Mouse (Mus musculus) liver, adult 2 months (tissue): ENCODE results near the gene Canx. TPM values are rescaled to one million over a fixed set of nuclear protein-coding genes. Genes with fewer than 3 reads are reported as not detected.
A peak's percentile ranks its signal among the peaks of the same experiment; 100 is the strongest.

Experiments used
- DNase-seq: peaks from one replicate; pipeline ENCODE4 v3.0.0-alpha.2; 2011; ENCODE audit warnings: low read depth, low spot score; ENCODE audit errors: extremely low read depth
- H3K27ac ChIP-seq: fragments of 200-500 bp; replicated peaks from 2 replicates; pipeline ENCODE4 v1.5.1; 2012; ENCODE audit warnings: low read depth, mild to moderate bottlenecking, control low read depth, inconsistent platforms, low read length; ENCODE audit not compliant: insufficient read depth
- H3K27me3 ChIP-seq: fragments of 200-500 bp; 2 replicates; pipeline ENCODE4 v1.6.1; 2012; ENCODE audit warnings: mild to moderate bottlenecking, moderate library complexity, low read length, inconsistent platforms; ENCODE audit not compliant: control insufficient read depth, insufficient read depth
- H3K36me3 ChIP-seq: fragments of 200-500 bp; 2 replicates; pipeline ENCODE4 v1.6.1; 2012; ENCODE audit warnings: low read length, inconsistent platforms; ENCODE audit not compliant: control insufficient read depth, insufficient read depth
- H3K4me1 ChIP-seq: fragments of 200-500 bp; 2 replicates; pipeline ENCODE4 v1.6.1; 2011; ENCODE audit warnings: low read length; ENCODE audit not compliant: control insufficient read depth, insufficient read depth
- H3K4me3 ChIP-seq: fragments of 200-500 bp; 2 replicates; pipeline ENCODE4 v1.5.1; 2011; ENCODE audit warnings: low read depth, mild to moderate bottlenecking, control low read depth, low read length, moderate library complexity; ENCODE audit not compliant: insufficient read depth
- H3K79me2 ChIP-seq: fragments of 200-500 bp; 2 replicates; pipeline ENCODE4 v1.6.1; 2012; ENCODE audit warnings: inconsistent platforms, mild to moderate bottlenecking, low read length, moderate library complexity; ENCODE audit not compliant: control insufficient read depth, insufficient read depth
- H3K9ac ChIP-seq: fragments of 200-500 bp; 2 replicates; pipeline ENCODE4 v1.6.1; 2012; ENCODE audit warnings: low read depth, mild to moderate bottlenecking, control low read depth, inconsistent platforms, low read length
- CTCF ChIP-seq: fragments of 200-500 bp; IDR thresholded peaks from 2 replicates; pipeline ENCODE4 v1.5.1; 2011; ENCODE audit warnings: low read depth, low read length, control low read depth
- POLR2A ChIP-seq: fragments of 200-500 bp; IDR thresholded peaks from 2 replicates; pipeline ENCODE4 v1.6.1; 2011; ENCODE audit warnings: low read length, control low read depth; ENCODE audit not compliant: insufficient read depth; ENCODE audit errors: extremely low read depth
- WGBS: fragments of 180-500 bp; shearing (Covaris S2); methylation state at CpG from one replicate; pipeline ENCODE4 v1.1.7; 2018; 5-methylcytosine and 5-hydroxymethylcytosine counted together
- polyA plus RNA-seq: library from polyadenylated mRNA; depleted of rRNA; stranded (reverse); fragments of >200 nt; gene quantifications from 2 replicates; pipeline ENCODE4 v1.2.3, GENCODE M21; 2012
- total RNA-seq: library from RNA; depleted of rRNA; stranded (reverse); fragments of >200 nt; gene quantifications from 2 replicates; pipeline ENCODE4 v1.2.3, GENCODE M21; 2014

The Canx gene
- total and polyA plus RNA-seq, 2 experiments = 58.2 to 350 TPM

DNA sequence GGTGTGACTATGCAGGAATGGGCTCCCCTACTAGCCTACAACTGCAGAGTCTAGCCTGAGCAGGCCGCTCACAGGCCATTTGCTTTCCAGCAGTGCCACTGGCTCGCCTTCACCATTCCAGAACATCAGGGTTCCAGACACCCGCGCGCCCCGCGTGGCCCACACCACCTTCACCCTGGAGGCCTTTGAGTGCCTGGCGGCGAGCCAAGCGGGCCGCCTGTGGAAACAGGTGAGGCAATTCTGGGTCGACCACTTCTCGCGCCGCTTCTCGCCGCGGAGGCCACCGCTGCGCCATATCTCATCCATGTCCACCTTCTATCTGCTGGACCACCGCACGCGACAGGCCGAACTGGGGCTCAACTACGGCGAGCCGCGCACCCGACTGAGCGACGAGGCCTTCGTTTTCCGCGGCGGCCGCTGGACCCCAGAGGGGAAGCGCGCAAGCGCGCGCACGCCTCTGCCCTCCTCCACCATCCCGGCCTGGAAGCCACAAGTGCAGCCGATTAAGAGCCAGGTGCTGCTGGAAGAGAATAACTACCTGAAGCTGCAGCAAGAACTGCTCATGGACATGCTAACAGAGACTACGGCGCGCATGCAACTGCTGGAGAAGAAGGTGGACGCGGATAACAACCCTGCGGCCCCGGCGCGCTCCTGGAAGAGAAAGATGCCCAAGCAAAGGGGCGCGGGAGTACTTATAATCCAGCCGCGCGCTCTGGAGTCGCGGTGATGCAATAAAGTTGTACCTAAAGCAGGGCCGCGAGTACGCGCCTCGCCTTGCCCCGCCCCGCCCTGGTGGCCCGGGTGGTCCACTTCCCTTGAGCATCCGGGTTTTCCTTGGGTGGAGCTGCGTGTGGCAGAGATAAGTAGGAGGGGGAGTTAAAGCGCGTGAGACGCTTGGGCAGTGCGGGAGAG, 33.7 kb upstream of the Canx start:
- Histone ChIP-seq H3K9ac (peak overlapping the region; percentile 82), H3K36me3 (no peaks in the 10 kb centered on the region), H3K4me3 (peak overlapping the region; percentile 82), H3K27ac (no peak overlapping the region), H3K4me1 (peaks cover 8% of the 10 kb centered on the region), H3K79me2 (no peaks in the 10 kb centered on the region), H3K27me3 (no peaks in the 10 kb centered on the region)
- TF ChIP-seq CTCF = no peak
- no peak for TF ChIP-seq POLR2A
- WGBS = 5% methylated on average over 74 of the region's 74 CpGs
- DNase-seq = no peak

DNA sequence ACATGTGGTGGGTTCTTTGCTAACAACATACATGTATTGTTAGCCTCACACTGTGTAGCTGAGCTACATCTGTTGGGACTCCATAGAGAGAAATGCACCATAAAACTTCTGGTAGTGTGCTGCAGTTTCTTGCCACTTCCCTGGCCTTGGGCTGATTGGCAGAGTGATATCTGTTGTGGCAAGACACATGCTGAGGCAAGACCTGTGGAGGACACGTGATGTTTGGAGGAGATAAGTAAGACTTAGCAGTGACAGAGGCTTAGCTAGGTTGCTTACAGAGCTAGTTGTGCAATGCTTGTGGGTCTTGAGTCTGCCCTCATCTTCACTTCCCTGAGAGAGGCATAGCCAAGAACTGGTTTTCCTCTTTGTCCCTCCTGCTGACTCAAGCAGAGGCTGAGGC, 29.9 kb upstream of the Canx start:
- Histone ChIP-seq H3K36me3 (no peaks in the 10 kb centered on the region), H3K79me2 (no peaks in the 10 kb centered on the region), H3K4me1 (peaks cover 8% of the 10 kb centered on the region), H3K27ac (peak overlapping the region; percentile 38), H3K4me3 (no peak overlapping the region), H3K9ac (no peak overlapping the region), H3K27me3 (no peaks in the 10 kb centered on the region)
- no peak for TF ChIP-seq POLR2A
- TF ChIP-seq CTCF = no peak
- WGBS = 24% methylated on average over 1 of the region's 1 CpGs
- DNase-seq = peak; percentile 52

DNA sequence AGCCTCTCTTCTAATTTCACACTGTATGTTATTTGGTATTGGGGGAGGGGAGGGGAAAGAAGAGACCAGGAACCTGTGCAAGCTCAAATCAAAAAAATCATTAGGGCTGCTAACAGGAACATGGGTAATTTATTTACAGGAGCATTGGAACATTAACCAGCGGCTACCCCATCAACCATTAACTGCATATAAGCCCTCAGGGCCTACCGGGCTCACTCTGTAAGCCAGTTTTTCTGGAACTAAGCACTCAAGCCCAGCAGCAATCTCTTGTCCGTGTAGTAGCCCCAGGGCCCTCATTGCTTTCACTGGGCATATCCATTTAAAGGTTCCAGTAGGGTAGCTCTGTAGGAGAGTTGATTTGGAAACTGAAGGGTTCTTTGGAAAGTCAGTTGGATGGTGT, 29.4 kb upstream of the Canx start:
- H3K36me3 ChIP-seq = no peaks in the 10 kb centered on the region
- WGBS = 19% methylated on average over 3 of the region's 3 CpGs
- H3K27me3 ChIP-seq = no peaks in the 10 kb centered on the region
- peak overlapping the region; percentile 38 for H3K27ac ChIP-seq
- H3K4me3 ChIP-seq = no peak overlapping the region
- H3K4me1 ChIP-seq = peaks cover 8% of the 10 kb centered on the region
- H3K9ac ChIP-seq = no peak overlapping the region
- no peak for TF ChIP-seq POLR2A
- TF ChIP-seq CTCF = no peak
- H3K79me2 ChIP-seq = no peaks in the 10 kb centered on the region
- peak; percentile 90 for DNase-seq

DNA sequence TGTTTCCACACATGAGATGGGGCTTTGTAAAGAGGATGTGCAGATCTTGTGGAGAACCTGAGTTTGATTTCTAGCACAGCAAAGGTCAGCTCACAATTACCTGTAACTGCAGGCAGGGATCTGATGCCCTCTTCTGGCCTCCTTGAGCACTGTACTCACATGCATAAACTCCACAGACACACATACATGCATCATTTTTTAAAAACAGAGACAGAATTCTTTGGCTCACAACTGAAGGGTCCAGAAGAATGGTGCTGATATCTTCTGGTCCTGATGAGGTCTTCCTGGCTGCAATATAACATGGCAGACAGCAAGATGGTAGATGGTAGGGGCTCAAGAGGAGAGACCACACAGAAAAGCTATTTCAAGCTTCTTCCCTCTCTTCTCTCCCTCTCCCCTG, 28.7 kb upstream of the Canx start, which contains the start of gene Cby3:
TSS of gene Cby3 (plus strand) at position 301 of the 400 bp plus-strand sequence.
- H3K27ac ChIP-seq = peak within 1 kb of the TSS; percentile 42
- H3K4me3 ChIP-seq = no peak within 1 kb of the TSS
- no peak within 1 kb of the TSS for H3K9ac ChIP-seq
- H3K36me3 ChIP-seq = no peaks in the 10 kb centered on the region
- H3K79me2 ChIP-seq = no peaks in the 10 kb centered on the region
- no peaks in the 10 kb centered on the region for H3K27me3 ChIP-seq
- TF ChIP-seq POLR2A (no peak), CTCF (no peak)
- H3K4me1 ChIP-seq = peaks cover 6% of the 10 kb centered on the region
- DNase-seq = no peak

DNA sequence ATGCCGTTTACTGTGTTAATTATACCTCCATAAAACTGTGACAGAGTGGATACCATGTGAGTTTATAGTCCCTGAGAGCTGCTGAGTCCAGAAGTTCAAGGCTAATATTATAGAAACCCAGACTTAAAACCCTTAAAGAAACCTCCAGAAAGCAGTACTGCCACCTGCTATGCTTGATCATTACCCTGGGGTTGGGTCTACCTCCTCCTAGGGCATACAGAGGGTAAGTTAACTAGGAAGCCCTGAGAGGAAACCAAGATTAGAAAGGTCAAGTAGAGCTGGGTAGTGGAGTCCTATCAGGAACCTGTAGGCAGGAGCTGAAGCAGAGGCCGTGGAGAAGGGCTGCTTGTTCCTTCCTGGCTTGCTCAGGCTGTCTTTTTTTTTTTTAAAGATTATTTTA, 26.7 kb upstream of the Canx start:
- H3K4me1 ChIP-seq = peaks cover 6% of the 10 kb centered on the region
- no peak overlapping the region for H3K27ac ChIP-seq
- no peaks in the 10 kb centered on the region for H3K79me2 ChIP-seq
- DNase-seq = no peak
- H3K27me3 ChIP-seq = no peaks in the 10 kb centered on the region
- TF ChIP-seq POLR2A = no peak
- no peak for TF ChIP-seq CTCF
- no peaks in the 10 kb centered on the region for H3K36me3 ChIP-seq
- H3K9ac ChIP-seq = no peak overlapping the region
- no peak overlapping the region for H3K4me3 ChIP-seq
- 83% methylated on average over 2 of the region's 2 CpGs for WGBS

DNA sequence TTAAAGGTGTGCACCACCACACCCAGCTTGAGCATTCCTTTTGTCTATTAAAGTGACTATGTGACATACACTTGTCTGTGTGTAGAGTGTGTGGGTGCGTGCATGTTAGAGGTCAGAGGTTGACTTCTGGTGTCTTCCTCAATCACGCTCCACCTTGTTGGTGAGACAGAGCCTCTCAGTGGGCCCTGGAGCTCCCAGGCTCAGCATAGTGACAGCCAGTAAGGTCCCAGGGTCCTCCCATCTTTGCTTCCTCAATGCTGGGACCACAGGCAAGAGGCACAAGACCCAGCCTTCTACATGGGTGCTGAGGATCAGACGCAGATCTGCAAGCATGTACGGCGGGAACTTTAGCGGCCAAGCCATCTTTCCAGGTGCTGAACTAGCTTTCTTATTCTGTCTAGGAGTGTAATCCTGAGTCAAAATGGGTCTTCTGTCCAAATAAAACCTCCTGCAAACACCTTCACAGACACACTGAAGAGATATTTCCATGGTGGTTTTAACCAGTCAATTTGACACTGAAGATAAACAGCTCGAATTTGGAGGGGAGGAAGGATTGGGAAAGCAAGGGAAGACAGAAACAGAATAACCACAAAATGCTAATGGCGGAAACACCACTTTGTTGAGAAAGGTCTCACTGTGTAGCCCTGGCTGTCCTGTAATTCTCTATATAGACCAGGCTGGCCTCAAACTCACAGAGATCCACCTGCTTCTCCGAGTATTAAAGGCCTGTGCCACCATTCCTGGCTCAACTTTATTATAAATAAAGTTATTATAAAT, 21.0 kb upstream of the Canx start:
- no peak overlapping the region for H3K27ac ChIP-seq
- 94% methylated on average over 9 of the region's 9 CpGs for WGBS
- no peak for TF ChIP-seq POLR2A
- TF ChIP-seq CTCF = no peak

More for the DNA sequence above, 21.0 kb upstream of the Canx start:
- no peak overlapping the region for H3K9ac ChIP-seq
- DNase-seq = no peak
- no peak overlapping the region for H3K4me3 ChIP-seq
- H3K4me1 ChIP-seq = no peaks in the 10 kb centered on the region
- H3K36me3 ChIP-seq = no peaks in the 10 kb centered on the region
- no peaks in the 10 kb centered on the region for H3K79me2 ChIP-seq
- H3K27me3 ChIP-seq = no peaks in the 10 kb centered on the region
